Mouse (Mus musculus) layer of hippocampus, adult 2 months (tissue): Measurements from ENCODE around the gene Gm2663. TPM values are rescaled to one million over a fixed set of nuclear protein-coding genes. Genes with fewer than 3 reads are reported as not detected.
A peak's percentile ranks its signal among the peaks of the same experiment; 100 is the strongest.
"Not testable (repeated sequence)": the region's sequence is repeated elsewhere in the genome, so short reads cannot be mapped to it uniquely, and the experiment has no call there.

Experiments
- DNase-seq, 2 experiments: peaks; one replicate each; pipeline ENCODE4 v3.0.0; 2022; ENCODE audit warnings: low spot score in 2 of 2
- H3K27ac ChIP-seq: fragments of 200-600 bp; 2 replicates; pipeline ENCODE4 v1.8.1; 2022
- H3K4me3 ChIP-seq: fragments of 200-600 bp; 2 replicates; pipeline ENCODE4 v1.8.1; 2022; ENCODE audit warnings: mild to moderate bottlenecking
- CTCF ChIP-seq: fragments of 200-600 bp; conservative IDR thresholded peaks from 2 replicates; pipeline ENCODE4 v1.8.1; 2022; ENCODE audit warnings: antibody characterized with exemption, mild to moderate bottlenecking, moderate library complexity
- total RNA-seq, 2 experiments: library from RNA; stranded (reverse); gene quantifications; 2 replicates each; pipeline ENCODE4 v1.2.3; 2021

Gene Gm2663
- total RNA-seq, 2 experiments from 2014 or later = not detected

- no peak for TF ChIP-seq CTCF
- no peak overlapping the region for H3K4me3 ChIP-seq
- H3K27ac ChIP-seq = no peak overlapping the region
- no peak for DNase-seq
Measured at GRCm38 (mm10) chr6:41018629-41019028, 19.4 kb upstream of the Gm2663 start.

GRCm38 (mm10) chr6:41015065-41015464, 15.8 kb upstream of the Gm2663 start:
- Histone ChIP-seq H3K27ac (no peak overlapping the region), H3K4me3 (no peak overlapping the region)
- TF ChIP-seq CTCF = peak; percentile 51
- no peak for DNase-seq

GRCm38 (mm10) chr6:40964454-40964853, 34.8 kb downstream of the Gm2663 start, which contains the start of gene 1810009J06Rik:
Gene 1810009J06Rik, plus strand, starts transcription at chr6:40964754.
- H3K4me3 ChIP-seq, H3K27ac ChIP-seq, DNase-seq: not testable (repeated sequence)

GRCm38 (mm10) chr6:40953716-40954115, 45.6 kb downstream of the Gm2663 start:
- Histone ChIP-seq H3K27ac (no peak overlapping the region), H3K4me3 (no peak overlapping the region)
- TF ChIP-seq CTCF = no peak
- no peak for DNase-seq

DNA sequence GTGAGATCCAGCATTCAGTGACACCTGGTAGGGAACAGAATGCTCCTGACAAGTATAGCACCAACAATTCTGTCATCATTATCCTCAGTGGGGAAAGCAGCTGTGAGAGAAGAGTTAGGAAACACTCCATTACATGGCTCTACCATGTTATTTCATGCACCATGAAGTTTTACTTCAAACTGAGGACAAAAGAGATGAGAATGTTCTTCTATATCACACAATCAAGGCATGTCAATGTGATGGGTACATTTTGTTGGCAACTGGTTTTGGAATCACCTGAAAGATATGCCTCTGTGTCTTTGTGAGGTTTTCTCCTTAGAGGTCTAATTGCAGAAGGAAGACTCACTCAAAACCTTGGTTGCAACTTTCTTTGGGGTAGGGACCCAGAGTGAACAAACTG, 47.5 kb downstream of the Gm2663 start, which contains the start of gene Gm4744:
Gene Gm4744, minus strand, starts transcription at position 101 of the 400 bp plus-strand sequence.
- no peak within 1 kb of the TSS for H3K4me3 ChIP-seq
- no peak for TF ChIP-seq CTCF
- no peak for DNase-seq
- H3K27ac ChIP-seq = no peak within 1 kb of the TSS

Other genes with a start within 250 kb of the Gm2663 start
- gene Moxd2, start 112.0 kb downstream of the Gm2663 start, total RNA-seq = not detected
- gene Prss58, start 99.1 kb downstream of the Gm2663 start, total RNA-seq = not detected
- not detected for gene 1700074P13Rik, start 58.9 kb downstream of the Gm2663 start, total RNA-seq
- not detected for gene Gm4744, start 47.6 kb downstream of the Gm2663 start, total RNA-seq
- not detected for gene 1810009J06Rik, start 34.7 kb downstream of the Gm2663 start, total RNA-seq
- not detected for gene 2210010C04Rik, start 36.0 kb upstream of the Gm2663 start, total RNA-seq